Comparison of ENCODE assay signal across 29 mouse cellular contexts in genomic region chr11:95557032-95557431, GRCm38 (mm10). TPM values are rescaled to one million over a fixed set of nuclear protein-coding genes. Genes with fewer than 3 reads are reported as not detected.
DNase-seq lines count a peak whose midpoint lies in the region; ATAC-seq and TF ChIP-seq lines count a peak whose summit lies in the region.
"Had no signal": no experiment of that assay in that cellular context is flagged by ENCODE, and none has a peak within 500 bp of the region (broad histone marks: within the 10 kb centered on the region; RNA-seq: fewer than 3 reads in every experiment).

No protein-coding gene starts in this region.

- no peaks in the 10 kb centered on the region for H3K27me3 ChIP-seq in embryonic facial prominence, embryonic 13.5 days
- no peaks in the 10 kb centered on the region for H3K27me3 ChIP-seq in forebrain, postnatal 0 days (ENCODE audit: insufficient read depth, low read length)
- no peaks in the 10 kb centered on the region for H3K27me3 ChIP-seq in forebrain, embryonic 14.5 days (replicated peaks; ENCODE audit: control insufficient read depth, insufficient read depth, low read length)
- H3K27me3 ChIP-seq: embryonic facial prominence, embryonic 15.5 days; forebrain, embryonic 15.5 days; hindbrain, embryonic 13.5 days; intestine, embryonic 15.5 days had no signal

- H3K9me3 ChIP-seq in embryonic facial prominence, embryonic 13.5 days: no peaks in the 10 kb centered on the region
- H3K9me3 ChIP-seq in forebrain, postnatal 0 days (ENCODE audit: low read length): no peaks in the 10 kb centered on the region
- H3K9me3 ChIP-seq in forebrain, embryonic 14.5 days (replicated peaks; ENCODE audit: control insufficient read depth, low read length): no peaks in the 10 kb centered on the region
- H3K9me3 ChIP-seq: embryonic facial prominence, embryonic 15.5 days; forebrain, embryonic 15.5 days; heart, embryonic 10.5 days; heart, embryonic 13.5 days; hindbrain, embryonic 10.5 days; hindbrain, embryonic 13.5 days; intestine, embryonic 15.5 days had no signal

- no peaks in the 10 kb centered on the region for H3K36me3 ChIP-seq in embryonic facial prominence, embryonic 13.5 days
- H3K36me3 ChIP-seq in forebrain, postnatal 0 days (ENCODE audit: insufficient read depth): no peaks in the 10 kb centered on the region
- no peaks in the 10 kb centered on the region for H3K36me3 ChIP-seq in forebrain, embryonic 14.5 days (ENCODE audit: control insufficient read depth, insufficient read depth, low read length)
- H3K36me3 ChIP-seq: embryonic facial prominence, embryonic 15.5 days; forebrain, embryonic 15.5 days; heart, embryonic 10.5 days; heart, embryonic 13.5 days; hindbrain, embryonic 10.5 days; hindbrain, embryonic 13.5 days; intestine, embryonic 15.5 days had no signal

- intact Hi-C loops in left cerebral cortex, adult 2 months (cut with DNase I): no loop called here
- intact Hi-C loops in heart, postnatal 10 days (cut with DNase I): no loop called here

- H3K4me3 ChIP-seq in embryonic facial prominence, embryonic 13.5 days: no peak overlapping the region
- no peak overlapping the region for H3K4me3 ChIP-seq in left cerebral cortex, adult 2 months
- no peak overlapping the region for H3K4me3 ChIP-seq in forebrain, postnatal 0 days (ENCODE audit: low read depth, low read length)
- H3K4me3 ChIP-seq in forebrain, embryonic 14.5 days (ENCODE audit: low read depth, low read length): no peak overlapping the region
- H3K4me3 ChIP-seq: embryonic facial prominence, embryonic 15.5 days; forebrain, embryonic 15.5 days; heart, adult 2 months; heart, embryonic 10.5 days; heart, embryonic 13.5 days; hindbrain, embryonic 10.5 days; hindbrain, embryonic 13.5 days; intestine, embryonic 15.5 days had no signal

- H3K27ac ChIP-seq in embryonic facial prominence, embryonic 13.5 days: 0 out of 2 replicates have a peak overlapping the region, but pooled peaks have one; percentile 44
- no peak overlapping the region for H3K27ac ChIP-seq in left cerebral cortex, adult 2 months
- no peak overlapping the region for H3K27ac ChIP-seq in forebrain, postnatal 0 days (ENCODE audit: low read depth, low read length)
- H3K27ac ChIP-seq in forebrain, embryonic 14.5 days (ENCODE audit: low read depth, low read length): no peak overlapping the region
- H3K27ac ChIP-seq: embryonic facial prominence, embryonic 15.5 days; forebrain, embryonic 15.5 days; heart, adult 2 months; heart, embryonic 10.5 days; heart, embryonic 13.5 days; hindbrain, embryonic 10.5 days; hindbrain, embryonic 13.5 days; intestine, embryonic 15.5 days had no signal

- peaks cover 43% of the 10 kb centered on the region for H3K4me1 ChIP-seq in embryonic facial prominence, embryonic 13.5 days
- no peaks in the 10 kb centered on the region for H3K4me1 ChIP-seq in forebrain, postnatal 0 days (ENCODE audit: insufficient read depth)
- H3K4me1 ChIP-seq in forebrain, embryonic 14.5 days (ENCODE audit: control insufficient read depth, insufficient read depth, low read length): no peaks in the 10 kb centered on the region

- WGBS in embryonic facial prominence, embryonic 13.5 days: 78% methylated on average over 6 of the region's 6 CpGs
- WGBS in forebrain, postnatal 0 days: 80% methylated on average over 6 of the region's 6 CpGs
- WGBS in forebrain, embryonic 14.5 days: 84% methylated on average over 6 of the region's 6 CpGs

- peak; percentile 75 for DNase-seq in ES-CJ7 (ENCODE audit: low read depth, low spot score)
- peak; percentile 74 for DNase-seq in R1 (ENCODE audit: low read depth, low spot score)
- no peak for DNase-seq in left cerebral cortex, adult 2 months (ENCODE audit: extremely low spot score in 1 of 2, low spot score in 2 of 2)
- DNase-seq in forebrain, postnatal 0 days: no peak
- DNase-seq in forebrain, embryonic 14.5 days (ENCODE audit: low spot score): no peak
- DNase-seq in heart, postnatal 10 days: no peak
- DNase-seq: adrenal gland, adult 8-10 months; adrenal gland, postnatal 25 days; cerebellum, adult 11-12 months; cerebellum, adult 8-10 months; cerebellum, postnatal 36 days; embryo, embryonic 11 days; gastrocnemius, postnatal 10 days; gastrocnemius, postnatal 36 days; kidney, adult 11 months had no signal

- TF ChIP-seq CTCF in left cerebral cortex, adult 2 months (IDR thresholded peaks at IDR 0.05): no peak
- TF ChIP-seq CTCF in forebrain, postnatal 0 days (IDR thresholded peaks at IDR 0.05; ENCODE audit: low read depth): no peak

- no peak overlapping the region for H3K9ac ChIP-seq in embryonic facial prominence, embryonic 13.5 days
- H3K9ac ChIP-seq in forebrain, postnatal 0 days: no peak overlapping the region
- H3K9ac ChIP-seq in forebrain, embryonic 14.5 days (ENCODE audit: low read length): no peak overlapping the region
- H3K9ac ChIP-seq: embryonic facial prominence, embryonic 15.5 days; forebrain, embryonic 15.5 days; heart, embryonic 13.5 days; hindbrain, embryonic 13.5 days; intestine, embryonic 15.5 days had no signal

- H3K4me2 ChIP-seq in embryonic facial prominence, embryonic 13.5 days: no peak overlapping the region
- no peak overlapping the region for H3K4me2 ChIP-seq in forebrain, postnatal 0 days (ENCODE audit: low read depth)
- H3K4me2 ChIP-seq in forebrain, embryonic 14.5 days (ENCODE audit: low read length): no peak overlapping the region
- H3K4me2 ChIP-seq: embryonic facial prominence, embryonic 15.5 days; forebrain, embryonic 15.5 days; heart, embryonic 13.5 days; hindbrain, embryonic 13.5 days; intestine, embryonic 15.5 days had no signal

- ATAC-seq in embryonic facial prominence, embryonic 13.5 days (ENCODE audit: insufficient number of reproducible peaks, insufficient read depth, low FRiP score, low TSS enrichment, low read depth): no peak
- ATAC-seq in forebrain, postnatal 0 days: no peak
- no peak for ATAC-seq in forebrain, embryonic 14.5 days
- ATAC-seq: activated CD4-positive, CD25-positive, alpha-beta regulatory T cell, adult 4 months; CD4-positive, CD25-positive, alpha-beta regulatory T cell, adult 4 months; forebrain, embryonic 15.5 days; hindbrain, embryonic 16.5 days; intestine, embryonic 15.5 days; Patski had no signal

RNA-seq across cellular contexts. Expression of gene Ngfr, which starts 30.5 kb away (rescaled TPM):
- polyA plus RNA-seq in embryonic facial prominence, embryonic 13.5 days (2015; fragmentation: Nextera tagmentation; extraction: Ambion mirVana): 25.4 and 27.2 TPM in 2 replicates
- total RNA-seq in left cerebral cortex, adult 2 months (2021): 1 to 10 TPM in 1 of 2 experiments, under 1 TPM in 1; 0.93 to 1.3 TPM
- 5.8 and 8.2 TPM in 2 replicates for total RNA-seq in forebrain, postnatal 0 days (2014; rRNA removed)
- polyA plus RNA-seq in forebrain, postnatal 0 days (2015; fragmentation: Nextera tagmentation; extraction: Ambion mirVana): 4.5 and 6.0 TPM in 2 replicates
- polyA plus RNA-seq in forebrain, embryonic 14.5 days (2014; fragmentation: Nextera tagmentation; extraction: Ambion mirVana): 5.0 and 7.8 TPM in 2 replicates
- total RNA-seq in heart, postnatal 10 days (2021): 1 to 10 TPM; 2.7 to 4.4 TPM
- total RNA-seq: granulocyte monocyte progenitor cell, adult 5-6 weeks had no signal
- polyA plus RNA-seq: activated CD4-positive, CD25-positive, alpha-beta regulatory T cell, adult 4 months; CD4-positive, CD25-positive, alpha-beta regulatory T cell, adult 4 months had no signal

RNA-seq across cellular contexts. Expression of gene Nxph3, which starts 42.7 kb away (rescaled TPM):
- polyA plus RNA-seq in embryonic facial prominence, embryonic 13.5 days (2015; fragmentation: Nextera tagmentation; extraction: Ambion mirVana): 1.6 and 2.2 TPM in 2 replicates
- 10 to 100 TPM; 19.8 to 26.5 TPM for total RNA-seq in left cerebral cortex, adult 2 months (2021)
- total RNA-seq in forebrain, postnatal 0 days (2014; rRNA removed): 35.7 and 45.8 TPM in 2 replicates
- polyA plus RNA-seq in forebrain, postnatal 0 days (2015; fragmentation: Nextera tagmentation; extraction: Ambion mirVana): 9.5 and 12.9 TPM in 2 replicates
- 7.8 and 10.3 TPM in 2 replicates for polyA plus RNA-seq in forebrain, embryonic 14.5 days (2014; fragmentation: Nextera tagmentation; extraction: Ambion mirVana)
- under 1 TPM; 0.84 to 0.87 TPM for total RNA-seq in heart, postnatal 10 days (2021)
- total RNA-seq: granulocyte monocyte progenitor cell, adult 5-6 weeks had no signal
- polyA plus RNA-seq: activated CD4-positive, CD25-positive, alpha-beta regulatory T cell, adult 4 months; CD4-positive, CD25-positive, alpha-beta regulatory T cell, adult 4 months had no signal

Comparison
In these comparisons a context has a peak if more than half of its experiments do, and no peak if none do; other contexts are left out.
1. DNase-seq: peak in ES-CJ7 (single experiment) and R1 (single experiment); none in left cerebral cortex, adult 2 months (0 of 2), forebrain, postnatal 0 days (single experiment), forebrain, embryonic 14.5 days (single experiment) and heart, postnatal 10 days (0 of 2).
2. RNA of gene Nxph3, which starts 42.7 kb away (total RNA-seq): 35.7 to 45.8 TPM in forebrain, postnatal 0 days and 19.8 to 26.5 TPM in left cerebral cortex, adult 2 months; 0.84 to 0.87 TPM in heart, postnatal 10 days; every median in the first group is over 10 times any median in the second.